Mouse (Mus musculus) right cerebral cortex, postnatal 4 days (tissue): ENCODE data around the gene Pdpr.
"Not testable (repeated sequence)": the region's sequence is repeated elsewhere in the genome, so short reads cannot be mapped to it uniquely, and the experiment has no call there.

Experiments used
- DNase-seq: peaks from one replicate; pipeline ENCODE4 v3.0.0-alpha.2; 2022

The Pdpr gene

GRCm38 (mm10) chr8:111091706-111092105 lies 2.7 kb upstream of the Pdpr start:
- DNase-seq, result no peak

DNA sequence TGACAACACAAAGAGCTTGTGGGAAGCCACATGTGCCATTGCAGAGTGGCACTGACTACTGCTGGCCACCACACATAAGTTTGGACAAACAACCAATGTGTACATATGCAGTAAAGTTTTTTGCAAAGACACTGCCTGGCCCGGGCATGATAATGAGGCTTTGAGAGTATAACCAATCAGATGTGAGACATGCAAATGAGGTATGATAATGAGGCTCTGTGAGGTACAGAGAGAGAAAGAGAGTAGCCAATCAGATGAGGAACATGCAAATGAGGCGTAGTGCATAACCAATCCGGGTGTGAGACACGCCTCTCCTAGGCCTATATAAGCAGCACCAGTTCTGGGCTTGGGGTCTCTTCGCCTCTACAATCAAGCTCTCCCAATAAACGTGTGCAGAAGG lies 2.1 kb upstream of the Pdpr start, which contains the start of gene Clec18a:
Gene Clec18a (minus strand): TSS at position 101 of the 400 bp plus-strand sequence.
- DNase-seq, result not testable (repeated sequence)

GRCm38 (mm10) chr8:111094719-111095302 lies 381 bp downstream of the Pdpr start:
- DNase-seq, result peak; percentile 12

DNA sequence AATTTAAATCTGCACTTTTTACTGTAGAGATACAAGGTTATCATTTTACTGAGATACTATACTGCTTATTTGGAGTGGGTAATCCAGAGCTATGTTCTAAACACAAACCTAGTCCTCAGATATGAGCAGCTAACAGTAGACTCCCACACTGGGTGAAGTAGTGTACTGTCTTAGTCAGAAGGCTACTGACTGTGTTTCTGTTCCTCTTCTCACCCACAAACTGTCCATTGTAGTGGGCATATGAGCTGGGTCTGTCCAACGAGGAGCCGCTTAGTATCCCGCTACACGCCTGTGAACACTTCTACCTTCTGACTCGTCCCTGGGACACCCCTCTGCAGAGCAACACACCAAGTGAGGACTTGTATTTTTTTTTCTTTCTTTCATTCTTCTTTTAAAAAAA lies 20.5 kb downstream of the Pdpr start:
- no peak for DNase-seq

DNA sequence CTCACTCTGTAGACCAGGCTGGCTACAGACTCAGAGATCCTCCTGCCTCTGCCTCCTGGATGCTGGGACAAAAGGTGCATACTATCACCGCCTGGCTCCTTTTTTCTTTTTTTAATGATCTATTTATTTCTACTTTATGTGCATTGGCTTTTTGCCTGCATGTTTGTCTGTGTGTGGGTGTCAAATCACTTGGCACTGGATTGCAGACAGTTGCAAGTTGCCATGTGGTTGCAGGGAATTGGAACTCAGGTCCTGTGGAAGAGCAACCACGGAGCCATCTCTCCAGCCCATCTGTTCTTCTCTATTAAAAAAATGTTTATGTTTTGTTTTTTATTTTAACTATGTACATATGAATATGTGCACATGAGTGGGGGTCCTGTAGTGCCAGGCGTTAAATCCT lies 25.1 kb downstream of the Pdpr start:
- DNase-seq, result no peak

DNA sequence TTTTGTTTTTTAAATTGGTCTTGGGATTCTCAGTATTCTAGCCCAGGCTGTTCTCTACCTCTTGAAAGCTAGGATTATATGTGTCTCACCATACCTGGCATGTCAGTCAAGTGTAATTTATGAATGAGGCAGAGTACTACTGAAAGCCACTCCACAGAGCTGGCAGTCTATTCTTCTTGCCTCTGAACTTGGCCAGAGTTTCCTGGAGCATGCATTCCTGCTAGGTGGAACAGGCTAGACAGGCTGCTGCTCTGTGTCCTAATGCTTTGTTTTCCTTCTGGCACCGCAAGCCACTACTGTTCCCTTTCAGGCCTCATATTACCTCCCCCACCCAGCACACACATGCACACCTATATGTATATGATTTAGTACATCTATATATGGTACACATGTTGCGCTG lies 36.3 kb downstream of the Pdpr start:
- no peak for DNase-seq

GRCm38 (mm10) chr8:111142521-111142920 lies 48.1 kb downstream of the Pdpr start:
- DNase-seq, result no peak

DNA sequence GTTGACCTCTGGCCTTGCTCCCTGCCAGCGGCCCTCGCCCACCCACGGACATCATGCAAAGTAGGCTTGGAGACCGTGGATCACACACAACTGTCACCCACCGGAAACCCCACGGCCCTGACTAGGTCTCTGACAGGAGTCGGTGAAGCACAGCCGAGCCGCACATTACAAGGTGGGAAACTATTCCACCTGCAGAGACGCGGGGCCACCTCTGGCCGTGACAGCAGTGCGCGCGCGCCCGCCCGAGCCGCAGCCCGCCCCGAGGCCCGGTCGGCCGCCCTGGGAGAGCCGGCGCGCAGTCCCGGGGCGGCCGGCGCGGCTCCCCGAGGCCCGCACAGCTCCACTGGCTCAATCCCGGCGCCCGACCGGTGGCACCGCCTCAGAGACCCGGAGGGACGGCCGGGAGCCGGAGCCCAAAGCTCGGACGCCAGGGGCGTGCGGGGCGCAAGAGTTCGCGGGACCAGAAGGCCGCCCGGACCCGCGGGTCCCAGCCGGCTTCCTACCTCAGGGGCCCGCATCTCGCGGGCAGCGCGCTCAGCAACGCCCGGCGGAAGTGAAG lies 50.5 kb downstream of the Pdpr start:
- DNase-seq, result not testable (repeated sequence)

DNA sequence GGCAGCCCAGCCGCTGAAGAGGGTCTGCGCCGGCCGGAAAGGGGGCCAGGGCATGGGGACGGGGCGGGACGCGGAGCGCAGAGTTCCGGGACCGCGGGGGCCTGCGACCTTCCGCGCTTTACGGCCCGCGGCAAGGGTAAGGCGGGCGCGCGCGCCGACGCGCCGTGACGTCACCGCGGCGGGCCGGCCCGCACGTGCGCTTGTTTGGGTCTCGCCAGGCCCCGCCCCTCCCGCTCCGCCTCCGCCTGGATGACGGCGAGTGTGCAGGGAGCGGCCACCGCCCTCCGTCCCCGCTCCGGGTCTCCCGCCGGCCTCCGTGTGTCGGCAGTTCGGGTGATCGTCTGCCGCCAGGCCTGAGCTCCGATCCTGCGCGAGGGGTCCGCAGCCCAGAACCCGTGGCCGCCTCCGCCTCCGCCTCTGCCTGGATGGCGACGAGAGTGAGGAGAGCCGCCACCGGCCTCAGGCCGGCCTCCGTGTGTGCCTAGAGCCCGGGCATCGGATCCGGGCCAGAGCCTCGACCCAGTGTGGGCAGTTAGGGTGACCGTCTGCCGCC lies 51.1 kb downstream of the Pdpr start:
- peak; percentile 90 for DNase-seq

DNA sequence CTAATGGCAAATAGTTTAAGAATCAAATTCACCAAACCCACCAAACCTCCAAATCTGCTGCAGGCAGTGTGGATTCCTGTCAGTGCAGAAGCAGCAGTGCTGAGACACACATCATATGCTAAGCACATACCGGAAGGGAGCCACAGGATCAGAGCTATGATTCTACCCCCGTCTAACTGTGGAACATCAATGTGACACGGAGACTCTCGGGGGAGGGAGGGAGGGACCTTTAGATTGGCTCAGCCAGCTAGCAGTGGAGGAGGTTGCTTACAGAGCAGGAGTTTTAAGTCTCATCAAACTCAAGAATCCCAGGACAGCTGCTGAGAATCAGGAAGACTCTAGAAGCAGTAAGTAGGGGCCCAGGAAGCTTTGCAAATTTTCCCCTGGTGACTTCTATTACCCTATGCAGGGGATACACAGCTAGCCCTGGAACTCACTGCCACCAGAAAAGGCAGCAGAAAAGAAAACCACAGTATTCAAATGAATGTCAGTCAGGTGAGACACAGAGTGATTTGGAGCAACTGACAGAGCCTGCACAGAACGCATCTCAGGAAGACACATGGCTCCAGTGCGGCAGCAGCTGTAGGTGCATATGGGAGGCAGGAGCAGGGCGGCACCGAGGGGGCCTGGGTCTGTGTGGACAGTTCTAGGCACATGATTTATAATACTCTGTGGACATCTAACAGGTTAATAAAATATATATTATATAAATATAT lies 61.4 kb downstream of the Pdpr start:
- DNase-seq, result no peak

DNA sequence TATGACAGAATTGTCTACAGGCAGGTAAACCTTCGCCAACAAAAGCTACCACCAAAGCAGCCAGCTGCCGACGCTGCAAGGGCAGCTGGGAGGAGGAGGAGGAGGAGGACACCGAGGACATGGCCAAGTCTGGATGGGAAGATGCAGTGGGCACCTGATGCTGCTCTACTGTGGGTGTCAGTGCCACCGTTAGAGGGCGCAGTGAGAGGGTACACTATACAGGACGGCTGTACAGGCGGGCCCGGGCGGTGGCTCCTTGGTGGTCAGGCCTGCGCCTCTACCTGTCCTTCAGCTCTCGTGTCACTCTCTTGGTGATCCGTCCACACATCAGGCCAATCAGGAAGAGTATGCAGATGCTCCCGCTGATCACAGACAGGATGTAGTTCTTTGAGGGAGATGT lies 63.2 kb downstream of the Pdpr start:
- DNase-seq, result peak; percentile 69

- DNase-seq, result no peak
Measured at GRCm38 (mm10) chr8:111171661-111172060, 77.2 kb downstream of the Pdpr start.

GRCm38 (mm10) chr8:111185472-111185947 lies 91.1 kb downstream of the Pdpr start:
- peak; percentile 27 for DNase-seq
